Mouse (Mus musculus): ENCODE measurements at regions not wholly inside any gene's neighbourhood (a gene's known extent, or its start where the extent isn't known, plus 50 kb on each side); places are given as distances from the start of the nearest gene placed in this dataset.

GRCm38 (mm10) chr8:77829764-77830163 lies 105.5 kb upstream of the Ednra start:
- H3K4me1 ChIP-seq (ENCODE audit: control insufficient read depth, insufficient read depth, low read length): no peaks in the 10 kb centered on the region; the same call in 1 of the 2 replicates
- no peaks in the 10 kb centered on the region for H3K9me3 ChIP-seq (ENCODE audit: control insufficient read depth, low read depth, low read length)
- no peak overlapping the region for H3K9ac ChIP-seq (replicated peaks; ENCODE audit: low read depth, low read length)
- no peak overlapping the region for H3K4me3 ChIP-seq (ENCODE audit: low read depth, low read length)
- 40% methylated on average over 5 of the region's 5 CpGs for WGBS
- H3K4me2 ChIP-seq (replicated peaks; ENCODE audit: low read depth, low read length): no peak overlapping the region
- no peaks in the 10 kb centered on the region for H3K27me3 ChIP-seq (ENCODE audit: control insufficient read depth, insufficient read depth, low read length)
- no peak overlapping the region for H3K27ac ChIP-seq (ENCODE audit: low read length)
- no peak for ATAC-seq (ENCODE audit: insufficient number of reproducible peaks, insufficient read depth, low FRiP score, low read depth)
- no peaks in the 10 kb centered on the region for H3K36me3 ChIP-seq (ENCODE audit: control insufficient read depth, insufficient read depth, low read length)

- H3K27me3 ChIP-seq (ENCODE audit: control insufficient read depth, insufficient read depth, low read length): no peaks in the 10 kb centered on the region
- WGBS: 71% methylated on average over 6 of the region's 6 CpGs
- no peak overlapping the region for H3K4me2 ChIP-seq (replicated peaks; ENCODE audit: low read depth, low read length)
- no peaks in the 10 kb centered on the region for H3K9me3 ChIP-seq (ENCODE audit: control insufficient read depth, low read depth, low read length)
- no peak for ATAC-seq (ENCODE audit: insufficient number of reproducible peaks, insufficient read depth, low FRiP score, low read depth)
- no peaks in the 10 kb centered on the region for H3K36me3 ChIP-seq (ENCODE audit: control insufficient read depth, insufficient read depth, low read length)
- no peak overlapping the region for H3K9ac ChIP-seq (replicated peaks; ENCODE audit: low read depth, low read length)
- no peaks in the 10 kb centered on the region for H3K4me1 ChIP-seq (ENCODE audit: control insufficient read depth, insufficient read depth, low read length)
- H3K27ac ChIP-seq (ENCODE audit: low read length): no peak overlapping the region
- H3K4me3 ChIP-seq (ENCODE audit: low read depth, low read length): no peak overlapping the region
These were observed 110.0 kb upstream of the Ednra start for GRCm38 (mm10) chr8:77834283-77834682.

- H3K27ac ChIP-seq (ENCODE audit: low read length): no peak overlapping the region
These were observed 112.7 kb upstream of the Ednra start for GRCm38 (mm10) chr8:77836902-77837489.

GRCm38 (mm10) chr8:77842392-77843139 lies 118.3 kb upstream of the Ednra start:
- Histone ChIP-seq H3K9me3 (ENCODE audit: control insufficient read depth, low read depth, low read length) (no peaks in the 10 kb centered on the region), H3K4me2 (replicated peaks; ENCODE audit: low read depth, low read length) (no peak overlapping the region), H3K27ac (ENCODE audit: low read length) (no peak overlapping the region), H3K27me3 (ENCODE audit: control insufficient read depth, insufficient read depth, low read length) (no peaks in the 10 kb centered on the region), H3K9ac (replicated peaks; ENCODE audit: low read depth, low read length) (no peak overlapping the region), H3K36me3 (ENCODE audit: control insufficient read depth, insufficient read depth, low read length) (no peaks in the 10 kb centered on the region), H3K4me1 (ENCODE audit: control insufficient read depth, insufficient read depth, low read length) (no peaks in the 10 kb centered on the region), H3K4me3 (ENCODE audit: low read depth, low read length) (no peak overlapping the region)
- WGBS: 24% methylated on average over 7 of the region's 7 CpGs
- no peak for ATAC-seq (ENCODE audit: insufficient number of reproducible peaks, insufficient read depth, low FRiP score, low read depth)

More at GRCm38 (mm10) chr8:77836902-77837489, 112.7 kb upstream of the Ednra start:
- Histone ChIP-seq H3K4me2 (replicated peaks; ENCODE audit: low read depth, low read length) (no peak overlapping the region), H3K4me3 (ENCODE audit: low read depth, low read length) (no peak overlapping the region), H3K9ac (replicated peaks; ENCODE audit: low read depth, low read length) (no peak overlapping the region), H3K9me3 (ENCODE audit: control insufficient read depth, low read depth, low read length) (no peaks in the 10 kb centered on the region), H3K36me3 (ENCODE audit: control insufficient read depth, insufficient read depth, low read length) (no peaks in the 10 kb centered on the region), H3K4me1 (ENCODE audit: control insufficient read depth, insufficient read depth, low read length) (no peaks in the 10 kb centered on the region), H3K27me3 (ENCODE audit: control insufficient read depth, insufficient read depth, low read length) (no peaks in the 10 kb centered on the region)
- 56% methylated on average over 5 of the region's 5 CpGs for WGBS
- ATAC-seq (ENCODE audit: insufficient number of reproducible peaks, insufficient read depth, low FRiP score, low read depth): no peak

GRCm38 (mm10) chr8:77843229-77843628 lies 119.0 kb upstream of the Ednra start:
- no peak for ATAC-seq (ENCODE audit: insufficient number of reproducible peaks, insufficient read depth, low FRiP score, low read depth)
- Histone ChIP-seq H3K9ac (replicated peaks; ENCODE audit: low read depth, low read length) (no peak overlapping the region), H3K36me3 (ENCODE audit: control insufficient read depth, insufficient read depth, low read length) (no peaks in the 10 kb centered on the region), H3K4me1 (ENCODE audit: control insufficient read depth, insufficient read depth, low read length) (no peaks in the 10 kb centered on the region), H3K27ac (ENCODE audit: low read length) (no peak overlapping the region), H3K27me3 (ENCODE audit: control insufficient read depth, insufficient read depth, low read length) (no peaks in the 10 kb centered on the region), H3K4me2 (replicated peaks; ENCODE audit: low read depth, low read length) (no peak overlapping the region), H3K9me3 (ENCODE audit: control insufficient read depth, low read depth, low read length) (no peaks in the 10 kb centered on the region), H3K4me3 (ENCODE audit: low read depth, low read length) (no peak overlapping the region)
- 81% methylated on average over 3 of the region's 3 CpGs for WGBS

- ATAC-seq (ENCODE audit: insufficient number of reproducible peaks, insufficient read depth, low FRiP score, low read depth): no peak
- no peaks in the 10 kb centered on the region for H3K36me3 ChIP-seq (ENCODE audit: control insufficient read depth, insufficient read depth, low read length)
- no peak overlapping the region for H3K4me2 ChIP-seq (replicated peaks; ENCODE audit: low read depth, low read length)
- WGBS: 75% methylated on average over 5 of the region's 5 CpGs
- no peak overlapping the region for H3K27ac ChIP-seq (ENCODE audit: low read length)
- no peaks in the 10 kb centered on the region for H3K4me1 ChIP-seq (ENCODE audit: control insufficient read depth, insufficient read depth, low read length)
- H3K27me3 ChIP-seq (ENCODE audit: control insufficient read depth, insufficient read depth, low read length): no peaks in the 10 kb centered on the region
- H3K9ac ChIP-seq (replicated peaks; ENCODE audit: low read depth, low read length): no peak overlapping the region
- peaks cover 3% of the 10 kb centered on the region; the same call in 1 of the 2 replicates for H3K9me3 ChIP-seq (ENCODE audit: control insufficient read depth, low read depth, low read length)
- no peak overlapping the region for H3K4me3 ChIP-seq (ENCODE audit: low read depth, low read length)
These were observed 126.3 kb upstream of the Ednra start for GRCm38 (mm10) chr8:77850523-77850922.

- ATAC-seq (ENCODE audit: insufficient number of reproducible peaks, insufficient read depth, low FRiP score, low read depth): no peak
- no peak overlapping the region for H3K9ac ChIP-seq (replicated peaks; ENCODE audit: low read depth, low read length)
- H3K27ac ChIP-seq (ENCODE audit: low read length): no peak overlapping the region
- WGBS: 17% methylated on average over 6 of the region's 6 CpGs
- H3K9me3 ChIP-seq (ENCODE audit: control insufficient read depth, low read depth, low read length): no peaks in the 10 kb centered on the region
- H3K36me3 ChIP-seq (ENCODE audit: control insufficient read depth, insufficient read depth, low read length): no peaks in the 10 kb centered on the region
- no peaks in the 10 kb centered on the region for H3K4me1 ChIP-seq (ENCODE audit: control insufficient read depth, insufficient read depth, low read length)
- H3K27me3 ChIP-seq (ENCODE audit: control insufficient read depth, insufficient read depth, low read length): no peaks in the 10 kb centered on the region
- H3K4me3 ChIP-seq (ENCODE audit: low read depth, low read length): no peak overlapping the region
- no peak overlapping the region for H3K4me2 ChIP-seq (replicated peaks; ENCODE audit: low read depth, low read length)
These were observed 146.0 kb upstream of the Ednra start for GRCm38 (mm10) chr8:77870264-77870663.

- Histone ChIP-seq H3K4me1 (ENCODE audit: control insufficient read depth, insufficient read depth, low read length) (no peaks in the 10 kb centered on the region), H3K9me3 (ENCODE audit: control insufficient read depth, low read depth, low read length) (no peaks in the 10 kb centered on the region), H3K27me3 (ENCODE audit: control insufficient read depth, insufficient read depth, low read length) (no peaks in the 10 kb centered on the region), H3K36me3 (ENCODE audit: control insufficient read depth, insufficient read depth, low read length) (no peaks in the 10 kb centered on the region), H3K4me2 (replicated peaks; ENCODE audit: low read depth, low read length) (no peak overlapping the region), H3K9ac (replicated peaks; ENCODE audit: low read depth, low read length) (no peak overlapping the region), H3K4me3 (ENCODE audit: low read depth, low read length) (no peak overlapping the region), H3K27ac (ENCODE audit: low read length) (no peak overlapping the region)
- WGBS: 83% methylated on average over 1 of the region's 1 CpGs
- no peak for ATAC-seq (ENCODE audit: insufficient number of reproducible peaks, insufficient read depth, low FRiP score, low read depth)
These were observed 148.5 kb upstream of the Ednra start for GRCm38 (mm10) chr8:77872771-77873170.
